Mouse (Mus musculus): Measurements from ENCODE around the gene Mgmt.

DNA sequence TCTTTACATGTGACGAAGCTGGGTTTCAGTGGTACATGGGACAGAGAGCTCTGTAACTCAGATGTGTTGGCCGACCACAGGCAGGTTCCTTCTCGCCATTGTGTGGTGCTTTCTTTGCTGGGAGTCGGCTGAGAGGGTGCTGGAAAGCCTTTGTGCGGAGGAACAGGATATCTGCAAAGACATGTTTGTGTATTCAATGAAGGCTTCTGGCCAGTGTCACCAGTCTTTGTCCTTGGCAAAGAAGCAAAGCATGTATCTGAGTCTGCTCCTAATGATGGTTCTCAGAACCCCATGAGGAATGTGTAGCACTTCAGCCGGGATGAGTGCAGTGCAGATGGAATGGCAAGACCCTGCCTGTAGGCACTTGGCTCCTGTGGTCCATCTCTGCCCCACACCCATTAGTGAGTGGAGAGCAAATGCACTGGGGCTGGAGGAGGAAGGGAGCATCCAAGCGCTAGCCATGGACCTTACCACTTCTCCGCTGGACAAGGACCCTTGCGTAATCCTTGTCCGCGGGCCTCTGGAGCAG is 14.3 kb downstream of the Mgmt start:
- no peak for TF ChIP-seq CTCF (IDR thresholded peaks at IDR 0.05; ENCODE audit: control insufficient read depth, insufficient read depth, low read length)
- no peak for TF ChIP-seq POLR2A (IDR thresholded peaks at IDR 0.05; ENCODE audit: borderline replicate concordance, control insufficient read depth, low read depth, low read length)
